Mouse (Mus musculus) left cerebral cortex, adult 2 months (tissue): ENCODE data around the gene Slc25a11. TPM values are rescaled to one million over a fixed set of nuclear protein-coding genes. Genes with fewer than 3 reads are reported as not detected.
A peak's percentile ranks its signal among the peaks of the same experiment; 100 is the strongest.

Experiments used
- DNase-seq, 2 experiments: peaks; one replicate each; pipeline ENCODE4 v3.0.0; 2021 to 2022; ENCODE audit warnings: low spot score in 2 of 2, mixed read lengths in 1 of 2; ENCODE audit errors: extremely low spot score in 1 of 2
- H3K27ac ChIP-seq: fragments of 200-600 bp; 2 replicates; pipeline ENCODE4 v1.8.1; 2022
- H3K4me3 ChIP-seq: fragments of 200-600 bp; 2 replicates; pipeline ENCODE4 v1.8.1; 2022
- CTCF ChIP-seq: fragments of 200-600 bp; IDR thresholded peaks from 2 replicates; pipeline ENCODE4 v1.8.1; 2022; ENCODE audit warnings: antibody characterized with exemption, mild to moderate bottlenecking, moderate library complexity
- intact Hi-C: fragments of 180-260 bp; cut with DNase I; formaldehyde crosslinking; loops from one replicate; pipeline ENCODE4 v1.15.1; 2025
- long read RNA-seq, 2 experiments: library from polyadenylated mRNA; stranded (forward); transcript quantifications; one replicate each; pipeline ENCODE4 v2.0.0; 2021; ENCODE audit warnings: borderline mapping rate in 2 of 2
- total RNA-seq, 2 experiments: library from RNA; stranded (reverse); gene quantifications; 2 replicates each; pipeline ENCODE4 v1.2.3; 2021

The Slc25a11 gene
- total RNA-seq, result 100 to 1,000 TPM; 107 to 117 TPM
- long read RNA-seq, experiment 1, transcript Slc25a11-201 (8 exons, 1,711 nt), result major isoform, 85 of 102 reads
- long read RNA-seq, experiment 1, partial matches to known transcripts, result 4 of 102 reads
- long read RNA-seq, experiment 1, other reads (novel, unspliced or antisense), result 13 of 102 reads
- long read RNA-seq, experiment 2, transcript Slc25a11-201 (8 exons, 1,711 nt), result major isoform, 75 of 84 reads
- long read RNA-seq, experiment 2, partial matches to known transcripts, result 1 of 84 reads
- long read RNA-seq, experiment 2, other reads (novel, unspliced or antisense), result 8 of 84 reads

DNA sequence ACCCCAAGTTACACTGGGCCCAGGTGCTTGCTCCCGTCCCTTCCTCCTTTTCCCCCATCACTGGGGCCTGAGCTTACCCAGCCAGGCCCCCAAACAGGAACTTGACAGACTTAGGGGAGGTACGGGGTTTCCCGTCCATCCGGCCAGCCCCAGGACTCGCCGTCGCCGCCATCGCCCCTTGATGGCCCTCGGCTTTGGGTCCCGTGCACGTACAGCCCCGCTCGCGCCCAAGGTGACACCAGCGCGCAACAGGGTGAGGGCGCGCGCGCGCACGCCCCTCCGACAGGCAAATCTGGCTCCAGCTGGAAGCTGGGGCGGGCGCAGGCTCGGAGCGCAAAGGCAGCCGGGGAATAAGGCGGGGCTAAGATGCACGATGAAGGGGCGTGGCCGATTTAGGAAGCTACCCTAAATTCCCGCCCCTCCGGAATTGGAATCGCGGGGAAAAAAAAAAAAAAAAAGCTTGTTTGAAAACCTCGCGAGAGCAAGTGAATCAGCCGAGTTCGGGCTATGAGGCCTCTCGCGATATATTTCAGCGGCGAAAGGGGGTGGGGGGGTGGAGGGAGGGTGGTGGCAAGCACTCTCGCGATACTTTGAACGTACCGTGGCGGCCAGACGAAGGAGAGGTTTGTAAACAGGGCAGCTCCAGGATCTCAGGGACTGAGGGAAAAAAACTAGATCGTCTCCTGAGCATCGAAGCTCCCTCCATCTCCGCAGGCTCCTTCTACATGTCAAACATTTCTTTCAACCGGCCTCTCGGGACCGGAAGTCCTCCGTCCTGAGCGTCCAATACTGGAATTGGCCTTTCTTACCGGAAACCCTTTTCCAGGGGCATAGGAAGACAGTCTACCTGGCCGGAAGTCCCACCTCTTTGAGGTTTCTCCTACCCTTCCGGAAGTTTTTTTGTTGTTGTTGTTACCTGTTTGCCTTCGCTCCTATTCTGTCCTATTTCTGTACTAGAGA, at the start of gene Slc25a11, which contains the start of gene Rnf167:
Gene Slc25a11 (minus strand): TSS at position 789 of the 960 bp plus-strand sequence.
Gene Rnf167 (plus strand): TSS at position 545 of the 960 bp plus-strand sequence.
- no peak for TF ChIP-seq CTCF
- intact Hi-C loops, result loop anchor here (1.0 to 2.0 kb wide), 3 partner anchors 22 to 195 kb away; partner anchors contain the start of genes Inca1, Kif1c and Spag7
- H3K27ac ChIP-seq, result peak within 1 kb of the TSS; percentile 94
- peak within 1 kb of the TSS; percentile 91 for H3K4me3 ChIP-seq
- DNase-seq, result peak; percentile 93 to 96

DNA sequence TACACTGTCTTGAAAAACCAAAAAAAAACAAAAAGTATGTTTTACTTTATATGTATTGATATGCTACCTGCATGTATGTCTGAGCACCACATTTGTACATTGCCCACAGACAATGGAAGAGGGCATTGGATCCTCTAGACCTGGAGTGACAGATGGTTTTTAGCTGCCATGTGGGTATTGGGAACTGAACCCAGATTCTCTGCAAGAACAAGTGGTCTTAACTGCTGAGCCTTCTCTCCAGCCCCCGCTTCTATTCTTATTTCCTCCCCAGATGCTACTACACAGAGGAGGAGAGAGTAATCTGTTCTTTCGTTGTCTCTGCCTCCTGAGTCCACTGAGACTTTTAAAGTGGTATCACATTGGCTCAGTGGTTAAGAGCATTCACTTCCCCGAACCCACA, 46.2 kb upstream of the Slc25a11 start:
- Histone ChIP-seq H3K4me3 (no peak overlapping the region), H3K27ac (no peak overlapping the region)
- no peak for TF ChIP-seq CTCF
- intact Hi-C loops, result no loop called here
- no peak for DNase-seq

DNA sequence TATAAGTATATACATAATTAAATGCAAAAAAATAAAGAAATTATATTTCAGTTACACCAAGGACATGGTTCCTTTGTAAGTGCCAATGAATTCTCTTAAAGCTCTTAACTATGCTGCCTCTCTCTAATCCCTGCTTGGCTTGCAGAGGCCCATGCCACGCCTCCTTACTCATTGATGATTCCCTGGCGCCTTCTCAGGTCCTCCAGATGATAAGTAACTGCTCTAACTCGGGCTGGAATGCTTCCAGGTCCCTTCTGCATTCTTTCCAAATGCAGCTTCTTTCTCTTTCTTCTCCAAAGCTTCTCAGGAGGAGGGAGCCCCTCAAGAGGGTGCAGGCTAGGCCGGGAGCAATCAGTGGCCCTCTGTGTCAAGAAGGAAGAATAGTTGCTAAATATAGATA, 42.3 kb upstream of the Slc25a11 start:
- DNase-seq, result no peak
- no peak for TF ChIP-seq CTCF
- Histone ChIP-seq H3K4me3 (no peak overlapping the region), H3K27ac (no peak overlapping the region)
- intact Hi-C loops, result no loop called here

GRCm38 (mm10) chr11:70688372-70688771, 41.1 kb upstream of the Slc25a11 start:
- H3K27ac ChIP-seq, result peak overlapping the region; percentile 99
- intact Hi-C loops, result loop anchor here (1.0 kb wide), 1 partner anchor 12 kb away; the partner anchor contains the start of genes Inca1 and Kif1c
- TF ChIP-seq CTCF, result no peak
- DNase-seq, result no peak
- peak overlapping the region; percentile 98 for H3K4me3 ChIP-seq

GRCm38 (mm10) chr11:70687601-70688199, 40.4 kb upstream of the Slc25a11 start, which contains the start of gene Camta2:
Camta2 (minus strand) TSS chr11:70688105.
- DNase-seq, result peak; percentile 86 to 89
- intact Hi-C loops, result loop anchor here (1.0 kb wide), 1 partner anchor 13 kb away; the partner anchor contains the start of genes Inca1 and Kif1c
- Histone ChIP-seq H3K4me3 (peak within 1 kb of the TSS; percentile 98), H3K27ac (peak within 1 kb of the TSS; percentile 99)
- peak; percentile 59 for TF ChIP-seq CTCF

DNA sequence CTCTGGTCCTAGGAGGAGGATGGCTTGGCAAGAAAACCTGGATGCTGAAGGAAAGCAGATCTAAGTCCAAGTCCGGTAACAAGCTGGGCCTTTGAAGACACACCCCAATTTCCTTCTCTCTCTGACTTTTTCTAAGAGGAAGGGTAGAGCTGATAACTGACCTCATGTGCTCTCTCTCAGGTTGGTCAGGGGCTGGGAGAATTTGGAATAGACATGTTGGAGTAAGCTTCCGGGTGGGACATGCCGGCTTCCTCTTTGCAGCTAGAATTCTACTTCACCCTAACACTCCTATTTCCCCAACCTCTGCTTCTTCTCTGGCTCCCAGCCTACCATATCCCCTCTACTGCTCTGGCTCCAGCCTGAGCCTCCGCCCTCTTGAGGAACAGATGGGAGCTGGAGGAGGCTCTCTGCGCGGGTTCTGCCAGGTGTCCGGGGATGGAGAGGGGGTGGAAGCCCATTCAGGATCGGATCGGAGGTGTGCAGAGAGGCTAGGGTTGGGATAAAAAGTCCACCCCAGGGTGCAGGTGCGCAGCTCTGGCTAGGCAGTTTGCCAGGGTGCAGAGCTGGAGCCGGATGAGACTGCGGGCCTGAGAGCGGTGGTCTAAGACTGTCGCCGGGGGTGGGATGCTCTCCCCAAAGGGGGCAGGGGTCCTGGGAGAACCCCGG, 39.8 kb upstream of the Slc25a11 start:
- TF ChIP-seq CTCF, result no peak
- DNase-seq, result peak; percentile 51 to 70
- Histone ChIP-seq H3K27ac (peak overlapping the region; percentile 99), H3K4me3 (peak overlapping the region; percentile 98)
- intact Hi-C loops, result no loop called here

- no peak for DNase-seq
- intact Hi-C loops, result no loop called here
- Histone ChIP-seq H3K4me3 (no peak overlapping the region), H3K27ac (peak overlapping the region; percentile 28; the same call in 1 of the 2 replicates)
- no peak for TF ChIP-seq CTCF
These were observed 36.4 kb upstream of the Slc25a11 start for GRCm38 (mm10) chr11:70683640-70684039.

DNA sequence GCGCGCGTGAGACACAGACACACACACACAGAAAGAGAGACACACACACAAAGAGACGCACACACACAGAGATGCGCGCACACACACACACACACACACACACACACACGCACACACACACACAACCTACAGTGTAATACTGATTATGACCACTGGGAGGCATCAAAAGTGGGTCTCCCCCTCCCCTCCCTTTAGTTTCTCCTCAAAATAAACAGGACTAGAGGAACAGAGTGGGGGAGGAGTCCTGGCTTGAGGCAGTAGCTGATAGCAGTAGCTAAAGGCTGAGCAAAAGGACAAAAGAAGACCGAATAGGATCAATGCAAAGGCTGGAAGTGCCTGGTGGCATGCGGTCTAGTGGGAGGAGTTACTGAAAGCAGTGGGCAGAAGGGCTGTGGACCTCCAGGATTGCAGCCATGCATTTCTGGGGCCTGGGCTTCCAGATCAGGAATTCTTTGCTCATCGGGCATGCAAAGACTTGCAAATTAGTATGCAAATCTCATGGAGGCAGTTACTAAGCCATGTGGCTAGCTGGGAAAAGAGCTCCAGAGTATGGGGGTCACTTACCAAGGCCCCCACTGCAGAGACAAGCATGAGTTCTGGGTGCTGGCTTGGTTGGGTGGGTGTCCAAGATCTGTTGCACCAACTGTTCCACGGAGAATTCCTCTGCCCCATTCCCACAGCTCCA, 34.8 kb upstream of the Slc25a11 start:
- no peak for DNase-seq
- peak; percentile 40 for TF ChIP-seq CTCF
- Histone ChIP-seq H3K4me3 (no peak overlapping the region), H3K27ac (peak overlapping the region; percentile 47)
- intact Hi-C loops, result no loop called here

GRCm38 (mm10) chr11:70681170-70681569, 33.9 kb upstream of the Slc25a11 start:
- intact Hi-C loops, result no loop called here
- Histone ChIP-seq H3K4me3 (no peak overlapping the region), H3K27ac (no peak overlapping the region)
- DNase-seq, result no peak
- no peak for TF ChIP-seq CTCF

- no peak for TF ChIP-seq CTCF
- Histone ChIP-seq H3K27ac (no peak overlapping the region), H3K4me3 (no peak overlapping the region)
- no peak for DNase-seq
- intact Hi-C loops, result no loop called here
These were observed 32.6 kb upstream of the Slc25a11 start for GRCm38 (mm10) chr11:70679894-70680293.
